Mouse (Mus musculus): ENCODE data around the gene Gm20388. TPM values are rescaled to one million over a fixed set of nuclear protein-coding genes. Genes with fewer than 3 reads are reported as not detected.

The Gm20388 gene
- polyA plus RNA-seq, 1 experiment, result 59.3 TPM

DNA sequence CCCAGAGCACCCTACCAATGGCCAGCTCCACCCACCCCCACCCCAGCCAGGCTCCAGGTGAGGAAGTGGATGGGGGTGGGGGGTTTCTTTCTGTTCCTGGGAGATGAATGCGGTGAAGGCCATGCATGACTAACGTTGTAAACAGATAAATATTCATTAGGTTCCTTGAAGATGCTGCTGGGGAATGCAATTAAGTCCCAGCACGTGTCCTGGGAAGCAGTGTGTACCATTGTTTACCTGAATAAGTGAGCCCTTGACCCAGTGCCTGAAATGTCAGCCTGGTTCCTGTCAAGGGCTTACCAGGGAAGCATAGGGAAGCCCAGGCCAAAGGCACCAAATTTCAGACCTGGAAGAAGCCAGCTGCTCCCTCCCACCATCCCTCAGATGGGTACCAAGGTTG, 2409.9 kb downstream of the Gm20388 start:
- no peak for DNase-seq (ENCODE audit: low read depth)
- TF ChIP-seq POLR2A (IDR thresholded peaks at IDR 0.05; ENCODE audit: borderline replicate concordance, extremely low read depth, insufficient read depth, insufficient read length, poor library complexity, severe bottlenecking) (no peak), CTCF (IDR thresholded peaks at IDR 0.05; ENCODE audit: borderline replicate concordance, extremely low read depth, insufficient read depth, insufficient read length) (no peak)

DNA sequence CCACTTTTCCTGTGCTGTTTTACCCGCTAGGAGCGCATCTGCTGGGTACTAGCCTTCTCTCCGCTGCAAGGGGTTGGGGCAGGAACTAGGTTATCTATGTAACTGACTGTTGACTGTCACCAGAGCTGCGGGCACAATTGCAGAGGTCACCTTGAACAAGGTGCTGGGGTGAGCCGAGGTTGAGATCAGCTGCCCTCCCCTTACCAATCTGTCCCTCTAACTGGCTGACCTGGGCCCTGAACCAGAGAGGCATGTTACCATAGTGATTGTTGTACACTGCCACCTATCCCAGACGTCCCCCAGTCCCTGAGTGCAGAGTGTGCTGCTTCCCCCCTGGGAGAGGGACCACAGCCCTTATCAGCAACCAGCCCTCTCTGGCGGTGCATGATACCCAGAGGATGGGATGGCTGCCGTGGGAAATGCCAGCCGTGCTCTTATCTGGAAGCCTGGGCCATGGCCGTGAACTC, 2410.8 kb downstream of the Gm20388 start:
- DNase-seq (ENCODE audit: low read depth), result no peak
- TF ChIP-seq POLR2A (IDR thresholded peaks at IDR 0.05; ENCODE audit: borderline replicate concordance, extremely low read depth, insufficient read depth, insufficient read length, poor library complexity, severe bottlenecking) (no peak), CTCF (IDR thresholded peaks at IDR 0.05; ENCODE audit: borderline replicate concordance, extremely low read depth, insufficient read depth, insufficient read length) (no peak)

DNA sequence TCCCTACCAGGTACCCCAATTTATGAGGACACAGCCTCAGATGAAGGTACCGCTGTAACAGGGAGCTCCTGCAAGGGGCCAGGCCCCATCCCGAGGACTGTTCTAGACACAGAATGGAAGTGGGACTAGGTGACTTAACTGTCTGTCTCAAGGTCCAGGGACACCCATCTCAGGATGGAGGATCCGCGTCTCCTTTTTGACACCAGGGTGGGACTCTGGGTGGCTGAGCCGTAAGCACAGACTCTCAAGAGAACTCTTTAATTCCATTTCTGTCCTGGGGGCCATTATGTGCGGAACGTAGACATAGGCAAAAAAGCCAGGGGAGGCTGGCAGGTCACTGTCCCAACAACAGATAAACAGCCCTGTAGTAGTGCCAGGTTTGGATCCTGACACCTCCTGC, 2411.5 kb downstream of the Gm20388 start:
- DNase-seq (ENCODE audit: low read depth), result no peak

DNA sequence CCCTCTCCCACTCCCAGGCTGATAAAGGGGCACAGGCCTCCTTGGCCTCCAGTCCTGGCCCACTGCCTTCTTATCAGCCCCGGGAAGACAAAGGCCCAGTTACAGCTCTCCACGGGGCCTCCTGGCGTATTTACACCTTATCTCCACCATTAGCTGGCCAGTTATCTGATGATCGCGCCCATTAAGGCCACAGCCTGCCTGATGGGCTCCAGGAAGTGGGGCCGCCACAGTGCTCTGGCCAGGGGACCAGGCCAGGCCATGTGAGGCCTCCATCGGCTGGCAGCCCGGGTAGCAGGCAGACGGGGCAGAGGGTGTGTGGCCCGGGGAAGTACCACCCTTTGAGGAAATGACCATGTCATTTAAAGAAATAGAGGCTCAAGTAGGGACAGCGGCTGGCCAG, 2412.2 kb downstream of the Gm20388 start:
- no peak for DNase-seq (ENCODE audit: low read depth)
- TF ChIP-seq CTCF (IDR thresholded peaks at IDR 0.05; ENCODE audit: borderline replicate concordance, extremely low read depth, insufficient read depth, insufficient read length) (no peak), POLR2A (IDR thresholded peaks at IDR 0.05; ENCODE audit: borderline replicate concordance, extremely low read depth, insufficient read depth, insufficient read length, poor library complexity, severe bottlenecking) (no peak)

More for the DNA sequence above, 2411.5 kb downstream of the Gm20388 start:
- TF ChIP-seq POLR2A (IDR thresholded peaks at IDR 0.05; ENCODE audit: borderline replicate concordance, extremely low read depth, insufficient read depth, insufficient read length, poor library complexity, severe bottlenecking), result no peak
- no peak for TF ChIP-seq CTCF (IDR thresholded peaks at IDR 0.05; ENCODE audit: borderline replicate concordance, extremely low read depth, insufficient read depth, insufficient read length)

DNA sequence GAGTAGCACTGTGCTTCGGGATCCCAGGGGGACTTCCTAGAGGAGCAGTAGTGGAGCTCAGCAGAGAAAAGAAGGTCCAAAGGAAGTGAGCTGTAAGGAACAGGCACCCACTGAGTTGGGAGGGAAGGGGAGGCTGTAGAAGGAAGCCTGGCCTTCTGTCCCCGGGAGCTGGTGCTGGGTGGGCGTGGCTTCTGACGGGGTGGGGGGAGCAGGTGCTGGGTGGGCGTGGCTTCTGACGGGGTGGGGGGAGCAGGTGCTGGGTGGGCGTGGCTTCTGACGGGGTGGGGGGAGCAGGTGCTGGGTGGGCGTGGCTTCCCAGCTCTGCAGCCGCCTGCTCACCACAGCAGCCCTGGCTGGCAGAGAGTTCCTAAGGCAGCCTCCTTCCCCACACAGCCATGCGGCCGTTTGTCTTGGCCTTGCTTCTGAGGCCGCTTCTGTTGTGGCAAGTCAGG, 2413.3 kb downstream of the Gm20388 start:
- DNase-seq (ENCODE audit: low read depth), result peak; percentile 47

DNA sequence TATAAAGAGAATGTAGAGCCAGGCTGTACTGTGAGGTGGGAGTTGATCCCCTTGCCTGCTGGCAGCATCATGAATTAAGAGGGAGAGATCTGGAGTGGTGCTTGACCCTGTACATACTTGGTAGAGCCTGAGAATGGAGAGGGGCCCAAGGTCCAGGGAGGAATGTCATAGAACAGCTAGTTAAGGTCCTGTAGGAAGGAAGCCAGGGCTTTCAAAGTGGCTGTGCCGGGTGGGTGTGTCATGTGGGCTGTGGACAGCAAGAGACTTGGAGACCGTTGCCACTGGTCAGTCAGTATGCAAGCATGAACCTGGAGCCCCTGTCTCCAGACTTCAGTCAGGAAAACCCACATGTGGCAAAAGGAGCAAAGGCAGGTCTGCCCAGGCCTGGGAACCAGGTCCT, 2414.6 kb downstream of the Gm20388 start:
- TF ChIP-seq CTCF (IDR thresholded peaks at IDR 0.05; ENCODE audit: borderline replicate concordance, extremely low read depth, insufficient read depth, insufficient read length), result no peak
- TF ChIP-seq POLR2A (IDR thresholded peaks at IDR 0.05; ENCODE audit: borderline replicate concordance, extremely low read depth, insufficient read depth, insufficient read length, poor library complexity, severe bottlenecking), result no peak
- DNase-seq (ENCODE audit: low read depth), result no peak

DNA sequence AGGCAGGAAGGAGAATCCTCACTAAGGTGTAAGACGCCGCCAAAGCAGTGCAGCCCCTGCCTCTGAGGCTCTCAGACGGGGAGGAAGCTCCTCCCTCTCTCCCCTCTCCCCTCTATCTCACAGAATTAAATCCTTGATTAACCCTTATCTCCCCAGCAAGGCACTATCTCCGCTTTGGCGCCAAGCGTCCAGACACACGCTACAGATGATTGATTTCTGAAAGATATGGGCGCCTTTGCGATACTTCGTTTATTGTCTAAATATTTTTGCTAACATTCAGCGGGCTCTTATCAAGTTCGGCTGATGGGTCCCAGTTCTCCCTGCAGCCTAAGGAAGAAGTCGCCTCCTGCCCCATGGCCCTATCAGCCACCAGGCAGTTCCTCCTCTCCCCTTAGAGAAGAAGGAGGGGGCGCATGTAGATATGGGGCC, 2415.5 kb downstream of the Gm20388 start:
- TF ChIP-seq CTCF (IDR thresholded peaks at IDR 0.05; ENCODE audit: borderline replicate concordance, extremely low read depth, insufficient read depth, insufficient read length), result no peak
- no peak for TF ChIP-seq POLR2A (IDR thresholded peaks at IDR 0.05; ENCODE audit: borderline replicate concordance, extremely low read depth, insufficient read depth, insufficient read length, poor library complexity, severe bottlenecking)
- peak; percentile 43 for DNase-seq (ENCODE audit: low read depth)

DNA sequence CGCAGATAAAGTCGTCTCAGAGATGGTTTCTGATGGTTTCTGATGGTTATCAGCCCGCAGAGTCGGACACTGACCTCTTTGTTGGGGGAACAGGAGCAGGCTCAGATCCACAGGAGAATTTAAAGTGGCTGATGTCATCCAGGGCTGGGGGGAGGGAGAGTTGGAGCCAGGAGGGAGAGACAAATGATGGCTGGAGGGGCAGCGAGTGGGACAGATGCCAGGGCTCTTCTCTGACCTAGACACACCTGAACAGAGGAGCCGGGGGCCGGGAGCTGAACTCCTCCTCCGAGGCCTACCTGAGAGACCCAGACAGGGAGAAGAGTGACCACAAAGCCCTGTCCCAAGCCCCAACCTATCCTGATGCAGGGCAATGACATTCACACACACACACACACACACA, 2418.4 kb downstream of the Gm20388 start:
- no peak for TF ChIP-seq POLR2A (IDR thresholded peaks at IDR 0.05; ENCODE audit: borderline replicate concordance, extremely low read depth, insufficient read depth, insufficient read length, poor library complexity, severe bottlenecking)
- no peak for TF ChIP-seq CTCF (IDR thresholded peaks at IDR 0.05; ENCODE audit: borderline replicate concordance, extremely low read depth, insufficient read depth, insufficient read length)
- no peak for DNase-seq (ENCODE audit: low read depth)

DNA sequence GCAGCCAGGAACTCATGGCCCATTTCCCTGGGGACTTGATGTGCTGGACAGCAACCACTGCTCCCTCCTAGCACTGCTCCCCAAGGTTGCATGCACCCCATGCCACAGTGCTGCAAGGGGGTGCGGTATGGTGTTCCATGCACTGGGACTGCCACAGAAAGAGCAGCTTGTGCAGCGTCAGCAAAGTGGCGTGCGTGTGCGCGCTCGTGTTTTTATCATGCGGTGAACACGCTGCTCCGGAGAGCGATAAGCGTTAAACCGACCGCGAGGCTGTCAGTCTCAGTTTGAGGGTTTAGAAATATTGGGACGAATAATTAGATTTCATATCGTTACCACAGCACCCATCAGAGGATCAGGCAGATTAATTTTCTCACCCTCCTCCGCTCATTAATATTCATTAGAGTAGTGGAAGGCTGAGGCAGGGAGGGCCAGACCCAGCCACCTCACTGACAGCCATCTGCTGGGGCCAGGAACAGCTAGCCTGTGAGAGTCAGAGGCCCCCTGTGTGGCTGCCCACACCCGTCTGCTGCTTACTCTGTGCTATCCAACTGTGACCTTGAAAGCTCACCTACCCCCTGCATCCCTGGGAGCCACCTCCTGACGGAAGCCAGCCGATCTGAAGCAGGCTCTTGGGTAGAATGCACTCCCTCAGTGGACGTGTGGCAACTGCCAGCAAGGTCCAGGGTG, 2419.1 kb downstream of the Gm20388 start:
- no peak for TF ChIP-seq POLR2A (IDR thresholded peaks at IDR 0.05; ENCODE audit: borderline replicate concordance, extremely low read depth, insufficient read depth, insufficient read length, poor library complexity, severe bottlenecking)
- TF ChIP-seq CTCF (IDR thresholded peaks at IDR 0.05; ENCODE audit: borderline replicate concordance, extremely low read depth, insufficient read depth, insufficient read length), result no peak
- peak; percentile 70 for DNase-seq (ENCODE audit: low read depth)

DNA sequence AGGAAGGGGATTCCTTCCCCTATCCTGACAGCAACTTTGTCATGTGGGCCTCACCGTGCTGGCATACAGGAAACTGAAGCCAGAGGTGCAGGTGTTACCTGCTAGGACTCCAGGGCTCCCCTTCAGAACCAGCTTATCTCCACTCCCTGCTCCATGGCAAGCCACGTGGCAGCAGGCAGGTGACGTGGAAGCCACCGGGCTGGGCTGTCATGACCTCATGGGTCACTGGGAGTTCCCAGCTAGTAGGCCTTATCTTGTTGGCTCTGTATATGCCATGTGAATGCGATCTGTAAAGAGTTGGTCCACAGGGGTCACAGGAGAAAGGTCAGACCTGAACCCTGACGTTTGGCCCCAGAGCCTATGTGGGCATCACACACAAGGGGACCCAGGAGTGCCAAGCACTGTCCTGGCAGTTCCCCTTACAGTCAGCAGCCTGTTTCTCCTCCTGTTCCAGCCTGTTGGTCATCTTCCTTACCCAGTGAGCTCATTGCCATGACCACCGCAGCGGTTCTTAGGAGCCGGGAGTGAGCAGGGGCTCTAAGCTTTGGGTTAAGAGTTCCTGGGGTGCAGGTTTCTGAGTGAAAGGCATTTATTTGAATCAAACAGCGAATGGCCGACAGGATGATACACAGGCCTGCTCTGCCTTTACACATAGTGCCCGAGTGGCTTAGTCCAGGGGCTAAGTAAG, 2419.9 kb downstream of the Gm20388 start:
- DNase-seq (ENCODE audit: low read depth), result no peak
- TF ChIP-seq CTCF (IDR thresholded peaks at IDR 0.05; ENCODE audit: borderline replicate concordance, extremely low read depth, insufficient read depth, insufficient read length), result no peak
- no peak for TF ChIP-seq POLR2A (IDR thresholded peaks at IDR 0.05; ENCODE audit: borderline replicate concordance, extremely low read depth, insufficient read depth, insufficient read length, poor library complexity, severe bottlenecking)

DNA sequence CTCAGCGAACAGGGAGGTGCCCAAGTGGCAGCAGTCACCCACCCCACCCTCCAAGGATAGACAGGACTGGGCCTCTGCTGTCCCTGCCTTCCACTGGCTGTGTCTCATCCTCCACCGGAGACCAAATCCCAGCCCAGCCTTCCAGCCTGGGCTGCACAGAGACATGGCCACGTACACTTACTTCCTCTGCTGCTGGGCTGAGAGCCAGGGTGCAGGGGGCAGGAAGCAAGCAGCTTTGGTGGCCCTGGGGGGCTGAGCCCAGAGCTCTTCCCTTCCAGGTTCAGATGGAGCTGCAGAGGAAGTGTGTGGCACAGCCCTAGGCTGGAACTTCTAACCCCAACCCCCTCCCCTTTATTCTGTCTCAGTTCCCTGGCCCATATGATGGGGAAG, 2420.5 kb downstream of the Gm20388 start:
- no peak for DNase-seq (ENCODE audit: low read depth)
- TF ChIP-seq POLR2A (IDR thresholded peaks at IDR 0.05; ENCODE audit: borderline replicate concordance, extremely low read depth, insufficient read depth, insufficient read length, poor library complexity, severe bottlenecking) (no peak), CTCF (IDR thresholded peaks at IDR 0.05; ENCODE audit: borderline replicate concordance, extremely low read depth, insufficient read depth, insufficient read length) (no peak)

All from brain, embryonic 14.5 days (tissue).